Mouse (Mus musculus): ENCODE measurements around the gene F2rl1. TPM values are rescaled to one million over a fixed set of nuclear protein-coding genes. Genes with fewer than 3 reads are reported as not detected.

Gene F2rl1
- polyA plus RNA-seq, 1 experiment, result 0.29 TPM

DNA sequence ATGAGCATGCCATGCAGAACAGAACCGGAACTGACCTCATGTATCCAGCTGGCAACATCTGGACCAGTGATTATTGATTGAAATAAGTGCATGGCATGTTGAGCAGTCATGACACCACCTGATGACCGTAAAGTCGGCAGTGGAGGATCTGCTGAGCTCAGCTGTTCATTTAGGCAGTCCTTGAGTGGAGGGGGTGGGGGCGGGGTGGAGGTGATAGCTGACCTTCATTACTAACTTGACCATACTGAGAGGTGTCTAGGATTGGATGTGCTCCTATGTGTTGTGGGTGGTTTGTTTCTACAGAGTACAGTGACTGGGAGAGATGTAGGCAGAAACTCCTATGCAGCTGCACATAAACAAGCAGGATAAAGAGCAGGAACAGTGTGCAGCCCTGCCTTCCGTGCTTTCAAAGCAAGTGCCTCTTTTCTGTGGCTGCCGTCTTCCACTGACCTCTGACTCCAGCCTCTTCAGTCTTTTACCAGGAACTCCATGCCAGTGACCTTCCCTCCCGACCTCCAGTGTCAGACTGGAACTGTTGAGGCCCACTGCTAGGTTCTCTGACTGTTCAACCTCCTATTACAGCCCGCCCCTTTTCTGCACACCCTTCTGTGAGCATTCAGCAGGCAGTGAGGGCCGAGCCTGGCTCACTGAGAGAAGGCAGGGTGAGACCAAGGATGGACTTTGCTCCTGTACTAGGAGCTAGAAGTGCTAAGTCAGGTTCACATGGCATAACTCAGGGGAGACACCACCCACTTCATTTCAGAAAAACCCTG is 6.4 kb upstream of the F2rl1 start:
- Histone ChIP-seq H3K27me3 (ENCODE audit: control insufficient read depth, insufficient read depth, low read length) (no peaks in the 10 kb centered on the region), H3K27ac (ENCODE audit: insufficient read depth, low read length) (no peak overlapping the region), H3K4me1 (ENCODE audit: control insufficient read depth, insufficient read depth, low read length) (0 out of 2 replicates have a peak, but pooled peaks cover 2% of the 10 kb centered on the region), H3K4me3 (replicated peaks; ENCODE audit: insufficient read depth, low read depth, low read length) (no peak overlapping the region)
- 40% methylated on average over 9 of the region's 9 CpGs for WGBS
- no peak for TF ChIP-seq POLR2A (IDR thresholded peaks at IDR 0.05; ENCODE audit: borderline replicate concordance, insufficient read depth, low read length)
- no peak for TF ChIP-seq CTCF (IDR thresholded peaks at IDR 0.05; ENCODE audit: borderline replicate concordance, insufficient read depth, low read depth, low read length)
- DNase-seq, result no peak

DNA sequence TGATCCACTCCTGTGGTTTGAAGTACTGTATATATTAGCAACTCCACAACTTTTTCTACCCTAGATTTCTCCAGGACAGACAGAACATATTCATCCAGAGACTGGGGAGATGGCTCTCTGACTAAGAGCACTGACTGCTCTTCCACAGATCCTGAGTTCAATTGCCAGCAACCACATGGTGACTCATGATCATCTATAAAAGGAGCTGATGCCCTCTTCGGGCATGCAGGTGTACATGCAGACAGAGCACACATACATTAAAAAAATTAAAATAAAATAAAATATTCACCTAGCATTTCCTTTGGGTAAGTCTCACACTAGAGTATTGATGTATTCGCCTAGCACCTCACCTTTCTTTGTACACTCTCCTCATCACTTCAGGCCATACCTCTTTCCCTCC is 4.2 kb upstream of the F2rl1 start:
- DNase-seq, result no peak
- 86% methylated on average over 2 of the region's 2 CpGs for WGBS
- Histone ChIP-seq H3K27me3 (ENCODE audit: control insufficient read depth, insufficient read depth, low read length) (no peaks in the 10 kb centered on the region; the same call in 1 of the 2 replicates), H3K4me3 (replicated peaks; ENCODE audit: insufficient read depth, low read depth, low read length) (no peak overlapping the region), H3K4me1 (ENCODE audit: control insufficient read depth, insufficient read depth, low read length) (0 out of 2 replicates have a peak, but pooled peaks cover 2% of the 10 kb centered on the region), H3K27ac (ENCODE audit: insufficient read depth, low read length) (no peak overlapping the region)
- TF ChIP-seq POLR2A (IDR thresholded peaks at IDR 0.05; ENCODE audit: borderline replicate concordance, insufficient read depth, low read length) (no peak), CTCF (IDR thresholded peaks at IDR 0.05; ENCODE audit: borderline replicate concordance, insufficient read depth, low read depth, low read length) (no peak)

DNA sequence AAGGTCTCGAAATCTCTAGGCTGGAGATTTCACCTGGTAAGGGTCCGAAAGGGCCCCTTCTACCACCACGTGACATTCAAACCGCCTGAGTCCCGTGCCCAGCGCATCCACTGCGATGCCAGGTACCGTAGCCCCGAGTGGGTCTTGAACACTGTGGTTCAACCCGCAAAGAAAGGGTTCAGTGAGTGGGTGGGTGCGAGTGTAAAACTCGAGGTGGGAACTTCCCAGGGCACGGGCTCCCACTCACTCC is 678 bp downstream of the F2rl1 start:
- H3K27me3 ChIP-seq (ENCODE audit: control insufficient read depth, insufficient read depth, low read length), result no peaks in the 10 kb centered on the region; the same call in 1 of the 2 replicates
- under 1% methylated on average over 13 of the region's 13 CpGs for WGBS
- H3K4me1 ChIP-seq (ENCODE audit: control insufficient read depth, insufficient read depth, low read length), result no peaks in the 10 kb centered on the region
- H3K4me3 ChIP-seq (replicated peaks; ENCODE audit: insufficient read depth, low read depth, low read length), result peak overlapping the region; percentile 9
- DNase-seq, result no peak
- no peak for TF ChIP-seq CTCF (IDR thresholded peaks at IDR 0.05; ENCODE audit: borderline replicate concordance, insufficient read depth, low read depth, low read length)
- TF ChIP-seq POLR2A (IDR thresholded peaks at IDR 0.05; ENCODE audit: borderline replicate concordance, insufficient read depth, low read length), result no peak
- no peak overlapping the region for H3K27ac ChIP-seq (ENCODE audit: insufficient read depth, low read length)

DNA sequence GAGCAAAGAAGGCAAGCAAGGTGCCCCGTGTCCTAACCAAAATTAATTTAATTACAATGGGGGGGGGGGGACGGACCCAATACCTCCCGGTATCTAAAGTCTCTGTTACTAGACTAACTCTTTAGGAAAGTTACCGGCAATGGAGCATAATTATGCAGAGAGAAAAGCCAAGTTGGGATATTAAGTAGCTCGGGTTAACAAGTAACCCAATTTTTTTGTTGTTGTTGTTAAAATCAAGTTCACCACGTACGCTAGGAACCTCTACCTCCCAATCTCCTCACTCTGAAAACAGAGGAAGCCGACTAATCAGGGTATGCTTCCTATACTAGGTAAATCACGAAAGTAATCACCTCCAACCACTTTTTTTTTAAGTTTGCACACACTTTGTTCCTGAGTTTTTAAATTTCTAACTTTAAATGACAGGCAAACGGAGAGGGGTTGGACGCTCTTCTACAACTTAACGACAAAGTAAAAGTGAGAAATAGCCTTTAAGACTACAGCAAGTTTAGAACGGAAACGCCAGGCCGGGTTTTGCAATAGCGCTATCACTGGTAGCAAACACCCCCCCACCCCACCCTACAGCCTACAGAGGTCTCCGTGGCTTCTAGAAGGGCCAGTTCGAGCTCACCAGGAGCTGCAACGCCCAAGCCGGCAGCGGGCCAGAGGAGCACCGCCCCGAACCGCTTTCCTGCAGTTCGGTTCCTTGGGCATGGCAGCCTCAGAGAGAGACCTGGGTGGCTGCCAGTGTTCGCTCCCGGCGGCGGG is 1.2 kb downstream of the F2rl1 start:
- TF ChIP-seq CTCF (IDR thresholded peaks at IDR 0.05; ENCODE audit: borderline replicate concordance, insufficient read depth, low read depth, low read length) (no peak), POLR2A (IDR thresholded peaks at IDR 0.05; ENCODE audit: borderline replicate concordance, insufficient read depth, low read length) (no peak)
- WGBS, result 13% methylated on average over 29 of the region's 29 CpGs

DNA sequence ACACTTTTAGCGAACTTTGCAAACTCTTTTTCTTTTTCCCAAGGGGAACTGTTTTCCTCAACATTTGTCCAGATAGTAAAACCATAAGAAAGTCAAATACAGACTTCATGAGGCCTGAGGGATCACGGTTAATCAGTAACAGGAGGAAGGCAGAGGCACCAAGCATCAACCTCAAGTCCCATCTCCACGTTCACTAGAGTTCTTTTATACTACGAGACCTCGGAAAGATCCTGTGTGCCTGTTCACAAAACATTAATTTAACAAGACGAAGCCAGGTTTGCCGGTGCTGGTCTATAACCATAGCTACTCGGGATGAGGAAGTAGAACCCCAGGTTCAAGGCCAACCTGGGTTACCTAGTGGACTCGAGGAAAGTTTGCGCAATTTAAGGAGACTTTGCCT is 2.9 kb downstream of the F2rl1 start:
- TF ChIP-seq CTCF (IDR thresholded peaks at IDR 0.05; ENCODE audit: borderline replicate concordance, insufficient read depth, low read depth, low read length) (no peak), POLR2A (IDR thresholded peaks at IDR 0.05; ENCODE audit: borderline replicate concordance, insufficient read depth, low read length) (no peak)
- 94% methylated on average over 10 of the region's 10 CpGs for WGBS
- Histone ChIP-seq H3K27ac (ENCODE audit: insufficient read depth, low read length) (no peak overlapping the region), H3K4me1 (ENCODE audit: control insufficient read depth, insufficient read depth, low read length) (no peaks in the 10 kb centered on the region), H3K4me3 (replicated peaks; ENCODE audit: insufficient read depth, low read depth, low read length) (no peak overlapping the region), H3K27me3 (ENCODE audit: control insufficient read depth, insufficient read depth, low read length) (no peaks in the 10 kb centered on the region; the same call in 1 of the 2 replicates)
- DNase-seq, result no peak

More for the DNA sequence above, 1.2 kb downstream of the F2rl1 start:
- H3K4me1 ChIP-seq (ENCODE audit: control insufficient read depth, insufficient read depth, low read length), result no peaks in the 10 kb centered on the region
- H3K27ac ChIP-seq (ENCODE audit: insufficient read depth, low read length), result no peak overlapping the region
- peak; percentile 14 to 19 for DNase-seq
- H3K27me3 ChIP-seq (ENCODE audit: control insufficient read depth, insufficient read depth, low read length), result no peaks in the 10 kb centered on the region; the same call in 1 of the 2 replicates
- peak overlapping the region; percentile 9 for H3K4me3 ChIP-seq (replicated peaks; ENCODE audit: insufficient read depth, low read depth, low read length)

DNA sequence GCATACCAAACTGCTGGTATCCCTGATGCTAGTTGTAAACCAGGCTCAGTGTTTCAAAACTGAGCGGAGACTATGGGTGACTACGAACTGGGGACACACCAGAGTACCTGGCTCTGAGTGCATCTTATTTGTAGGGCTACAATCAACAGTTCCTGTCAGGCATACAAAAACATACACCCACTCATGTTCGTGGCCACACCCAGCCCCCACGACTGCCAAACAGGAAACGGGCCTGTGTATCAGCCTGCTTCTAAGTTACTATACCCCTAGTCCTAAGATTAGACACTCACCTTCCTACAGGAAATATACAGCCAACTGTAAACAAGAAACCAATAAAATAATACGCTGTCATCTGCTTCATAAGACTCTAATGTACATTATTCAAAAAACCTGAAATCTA is 4.0 kb downstream of the F2rl1 start:
- Histone ChIP-seq H3K4me3 (replicated peaks; ENCODE audit: insufficient read depth, low read depth, low read length) (no peak overlapping the region), H3K27me3 (ENCODE audit: control insufficient read depth, insufficient read depth, low read length) (no peaks in the 10 kb centered on the region; the same call in 1 of the 2 replicates), H3K4me1 (ENCODE audit: control insufficient read depth, insufficient read depth, low read length) (no peaks in the 10 kb centered on the region), H3K27ac (ENCODE audit: insufficient read depth, low read length) (no peak overlapping the region)
- 87% methylated on average over 6 of the region's 6 CpGs for WGBS
- TF ChIP-seq CTCF (IDR thresholded peaks at IDR 0.05; ENCODE audit: borderline replicate concordance, insufficient read depth, low read depth, low read length) (no peak), POLR2A (IDR thresholded peaks at IDR 0.05; ENCODE audit: borderline replicate concordance, insufficient read depth, low read length) (no peak)
- DNase-seq, result no peak

DNA sequence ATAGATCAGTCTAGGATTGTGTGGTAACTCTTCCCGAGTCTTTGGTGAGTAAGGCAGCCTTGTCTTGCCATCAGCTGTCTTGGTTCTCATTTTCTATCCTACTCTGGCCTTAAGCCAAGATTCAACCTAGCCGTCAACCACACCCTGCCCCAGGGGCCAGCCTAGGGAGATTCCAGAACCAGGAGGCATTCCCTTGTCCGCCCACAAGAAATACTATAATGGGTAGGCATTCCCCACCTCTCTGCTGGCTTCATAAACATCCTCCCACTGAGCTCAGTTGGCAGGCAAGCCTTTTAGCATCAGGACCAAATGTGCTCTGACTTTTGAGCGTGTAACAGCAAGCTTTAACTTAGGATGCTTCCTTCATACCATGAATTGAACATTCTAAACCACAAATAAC is 10.3 kb downstream of the F2rl1 start:
- Histone ChIP-seq H3K27me3 (ENCODE audit: control insufficient read depth, insufficient read depth, low read length) (no peaks in the 10 kb centered on the region), H3K27ac (ENCODE audit: insufficient read depth, low read length) (no peak overlapping the region), H3K4me3 (replicated peaks; ENCODE audit: insufficient read depth, low read depth, low read length) (no peak overlapping the region), H3K4me1 (ENCODE audit: control insufficient read depth, insufficient read depth, low read length) (no peaks in the 10 kb centered on the region)
- WGBS, result 45% methylated on average over 4 of the region's 4 CpGs
- DNase-seq, result no peak
- TF ChIP-seq CTCF (IDR thresholded peaks at IDR 0.05; ENCODE audit: borderline replicate concordance, insufficient read depth, low read depth, low read length), result no peak
- TF ChIP-seq POLR2A (IDR thresholded peaks at IDR 0.05; ENCODE audit: borderline replicate concordance, insufficient read depth, low read length), result no peak

DNA sequence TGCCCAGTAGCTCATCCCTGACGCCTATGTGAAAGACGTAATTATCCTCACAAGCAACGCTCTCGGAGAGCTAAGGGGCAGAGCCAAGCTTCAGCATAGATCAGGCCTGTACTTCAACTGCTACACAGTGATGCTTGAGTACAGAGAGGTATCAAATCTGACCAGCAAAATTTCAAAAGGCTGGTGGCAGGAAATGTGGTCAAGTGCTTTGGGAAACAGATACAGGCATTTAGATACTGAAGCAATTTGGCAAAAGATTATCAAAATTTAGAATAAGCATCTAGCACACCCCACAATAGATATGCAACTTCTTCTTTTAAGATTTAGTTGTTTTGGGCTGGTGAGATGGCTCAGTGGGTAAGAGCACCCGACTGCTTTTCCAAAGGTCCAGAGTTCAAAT is 15.0 kb downstream of the F2rl1 start:
- no peak overlapping the region for H3K27ac ChIP-seq (ENCODE audit: insufficient read depth, low read length)
- H3K27me3 ChIP-seq (ENCODE audit: control insufficient read depth, insufficient read depth, low read length), result no peaks in the 10 kb centered on the region
- no peak for DNase-seq
- H3K4me3 ChIP-seq (replicated peaks; ENCODE audit: insufficient read depth, low read depth, low read length), result no peak overlapping the region
- TF ChIP-seq POLR2A (IDR thresholded peaks at IDR 0.05; ENCODE audit: borderline replicate concordance, insufficient read depth, low read length) (no peak), CTCF (IDR thresholded peaks at IDR 0.05; ENCODE audit: borderline replicate concordance, insufficient read depth, low read depth, low read length) (no peak)
- 87% methylated on average over 5 of the region's 5 CpGs for WGBS
- H3K4me1 ChIP-seq (ENCODE audit: control insufficient read depth, insufficient read depth, low read length), result no peaks in the 10 kb centered on the region
